Mouse (Mus musculus) ES-E14 (cell line): ENCODE measurements around the gene Shox2. TPM values are rescaled to one million over a fixed set of nuclear protein-coding genes. Genes with fewer than 3 reads are reported as not detected.

Experiments used
- DNase-seq: peaks from one replicate; pipeline ENCODE4 v3.0.0-alpha.2; 2013; ENCODE audit warnings: low read depth, low spot score
- H3K27ac ChIP-seq: 2 replicates; pipeline ENCODE4 v1.5.1; 2012; ENCODE audit warnings: low read depth, mild to moderate bottlenecking, low read length, moderate library complexity, mixed read lengths; ENCODE audit not compliant: poor library complexity, insufficient read depth, severe bottlenecking
- H3K36me3 ChIP-seq: 2 replicates; pipeline ENCODE4 v1.6.1; 2012; ENCODE audit warnings: mild to moderate bottlenecking, low read length, moderate library complexity, mixed read lengths; ENCODE audit not compliant: control insufficient read depth, poor library complexity, insufficient read depth, severe bottlenecking
- H3K4me1 ChIP-seq, 2 experiments: fragments of 150-350 bp in 1 of 2; sonication (generic) in 1 of 2; 2 replicates each; pipeline ENCODE4 v1.6.1; 2012; ENCODE audit warnings: low read length in 2 of 2, mild to moderate bottlenecking in 1 of 2, mixed read lengths in 1 of 2; ENCODE audit not compliant: control insufficient read depth in 2 of 2, insufficient read depth in 2 of 2, poor library complexity in 1 of 2
- H3K4me3 ChIP-seq, 2 experiments: fragments of 150-350 bp in 1 of 2; sonication (generic) in 1 of 2; 2 replicates each; pipeline ENCODE4 v1.5.1; 2012; ENCODE audit warnings: low read length in 2 of 2, low read depth in 1 of 2, mild to moderate bottlenecking in 1 of 2, mixed read lengths in 1 of 2; ENCODE audit not compliant: insufficient read depth in 1 of 2, poor library complexity in 1 of 2, severe bottlenecking in 1 of 2
- H3K9ac ChIP-seq: 2 replicates; pipeline ENCODE4 v1.6.1; 2012; ENCODE audit warnings: low read depth, mild to moderate bottlenecking, low read length, mixed read lengths; ENCODE audit not compliant: poor library complexity, insufficient read depth, severe bottlenecking
- H3K9me3 ChIP-seq: fragments of 150-350 bp; sonication (generic); 2 replicates; pipeline ENCODE4 v1.6.1; 2012; ENCODE audit warnings: low read depth, mild to moderate bottlenecking, low read length; ENCODE audit not compliant: control insufficient read depth, insufficient read depth
- CHD2 ChIP-seq: IDR thresholded peaks from 2 replicates; pipeline ENCODE4 v1.6.1; 2014; ENCODE audit warnings: mild to moderate bottlenecking, low read depth, low read length, inconsistent platforms
- MAFK ChIP-seq: IDR thresholded peaks from 2 replicates; pipeline ENCODE4 v1.6.1; 2014; ENCODE audit warnings: mild to moderate bottlenecking, low read depth, low read length, inconsistent platforms; ENCODE audit not compliant: insufficient read depth
- ZC3H11A ChIP-seq: IDR thresholded peaks from 2 replicates; pipeline ENCODE4 v1.6.1; 2012; ENCODE audit warnings: low read depth, mild to moderate bottlenecking, inconsistent platforms, low read length, borderline replicate concordance
- ZNF384 ChIP-seq: IDR thresholded peaks from 2 replicates; pipeline ENCODE4 v1.6.1; 2012; ENCODE audit warnings: low read depth, low read length, inconsistent platforms
- in situ Hi-C, 2 experiments: fragments of 600-800 bp; cut with MboI; formaldehyde crosslinking; loops; one replicate each; pipeline ENCODE4 v1.15.1; 2025; ENCODE audit warnings: low sequenced_read_pairs in 2 of 2, inconsistent platforms in 1 of 2; ENCODE audit not compliant: unreplicated experiment in 2 of 2
- total RNA-seq: library from RNA; depleted of rRNA; stranded (reverse); fragments of 300-350 nt; gene quantifications from 2 replicates; pipeline ENCODE4 v1.2.3, GENCODE M21; 2012; rRNA removed

The Shox2 gene
- total RNA-seq, 1 experiment = 0.45 TPM

- TF ChIP-seq ZNF384 (no peak), CHD2 (no peak), ZC3H11A (no peak), MAFK (no peak)
- H3K9me3 ChIP-seq = no peaks in the 10 kb centered on the region
- H3K4me3 ChIP-seq = no peak overlapping the region
- no peak overlapping the region for H3K9ac ChIP-seq
- in situ Hi-C loops = no loop called here
- DNase-seq = no peak
- no peaks in the 10 kb centered on the region for H3K4me1 ChIP-seq
- H3K36me3 ChIP-seq = no peaks in the 10 kb centered on the region
- no peak overlapping the region for H3K27ac ChIP-seq
Measured at GRCm38 (mm10) chr3:66922436-66922835, 59.1 kb downstream of the Shox2 start.

Other genes starting within 250 kb of the Shox2 start
- gene Rsrc1, start 381 bp downstream of the Shox2 start, total RNA-seq = 11.3 and 13.2 TPM in 2 replicates